ENCODE assay signal across 15 mouse cellular contexts in the genomic region with DNA sequence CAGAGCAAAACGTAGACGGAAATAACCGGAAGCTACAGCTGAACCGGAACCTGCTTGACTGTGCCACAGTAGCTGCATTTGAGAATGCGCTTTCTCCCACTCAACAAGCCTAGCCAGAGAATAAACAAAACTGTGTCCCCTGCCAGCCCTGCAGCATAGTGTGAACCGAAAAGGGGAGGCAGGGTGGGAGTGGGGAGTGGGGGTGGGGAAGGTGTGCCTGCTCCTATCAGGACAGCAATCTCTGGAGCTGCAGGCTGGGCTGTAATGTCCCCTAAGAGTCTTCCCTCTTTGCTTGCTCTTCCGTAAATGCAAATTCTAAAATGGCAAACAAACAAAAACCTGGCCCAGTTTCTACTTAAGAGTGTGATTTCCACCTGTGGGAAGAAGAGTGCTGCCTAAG.
DNase-seq lines count a peak whose midpoint lies in the region; ATAC-seq lines count a peak whose summit lies in the region.
"Had no signal": no experiment of that assay in that cellular context is flagged by ENCODE, and none has a peak within 500 bp of the region (broad histone marks: within the 10 kb centered on the region; RNA-seq: fewer than 3 reads in every experiment).

No protein-coding gene starts in this region.

- ATAC-seq in CD4-positive, CD25-positive, alpha-beta regulatory T cell, adult 4 months, result no peak
- peak; percentile 60 for ATAC-seq in liver, embryonic 11.5 days (replicated peaks; ENCODE audit: low FRiP score)
- ATAC-seq in stomach, embryonic 16.5 days (ENCODE audit: insufficient read depth, low FRiP score), result peak; percentile 28; the same call in 1 of the 2 replicates

- 39% methylated on average over 7 of the region's 7 CpGs for WGBS in liver, embryonic 11.5 days
- WGBS in stomach, embryonic 16.5 days, result 20% methylated on average over 7 of the region's 7 CpGs

- no peaks in the 10 kb centered on the region for H3K27me3 ChIP-seq in liver, embryonic 11.5 days (replicated peaks; ENCODE audit: control insufficient read depth, insufficient read depth, low read length)
- no peaks in the 10 kb centered on the region for H3K27me3 ChIP-seq in stomach, embryonic 16.5 days (ENCODE audit: control insufficient read depth, insufficient read depth, low read length)
- H3K27me3 ChIP-seq: hindbrain, embryonic 15.5 days; neural tube, embryonic 15.5 days had no signal

- no peaks in the 10 kb centered on the region for H3K9me3 ChIP-seq in liver, embryonic 11.5 days (ENCODE audit: control insufficient read depth, low read length)
- H3K9me3 ChIP-seq in stomach, embryonic 16.5 days (replicated peaks; ENCODE audit: control insufficient read depth, low read length), result no peaks in the 10 kb centered on the region
- H3K9me3 ChIP-seq: hindbrain, embryonic 15.5 days; limb, embryonic 10.5 days; neural tube, embryonic 15.5 days had no signal

- peak overlapping the region; percentile 2; the same call in 1 of the 2 replicates for H3K4me2 ChIP-seq in liver, embryonic 11.5 days
- peak overlapping the region; percentile 21; the same call in 1 of the 2 replicates for H3K4me2 ChIP-seq in stomach, embryonic 16.5 days (ENCODE audit: low read depth, low read length)
- H3K4me2 ChIP-seq: hindbrain, embryonic 15.5 days; neural tube, embryonic 15.5 days had no signal

- H3K27ac ChIP-seq in liver, embryonic 11.5 days (ENCODE audit: low read depth, low read length), result peak overlapping the region; percentile 8; the same call in 1 of the 2 replicates
- no peak overlapping the region; the same call in 1 of the 2 replicates for H3K27ac ChIP-seq in stomach, embryonic 16.5 days (ENCODE audit: low read length)
- H3K27ac ChIP-seq: hindbrain, embryonic 15.5 days; limb, embryonic 10.5 days; neural tube, embryonic 15.5 days had no signal

- no peak overlapping the region for H3K4me3 ChIP-seq in liver, embryonic 11.5 days (ENCODE audit: low read depth, low read length)
- H3K4me3 ChIP-seq in stomach, embryonic 16.5 days (replicated peaks; ENCODE audit: low read length), result no peak overlapping the region
- H3K4me3 ChIP-seq: hindbrain, embryonic 15.5 days; limb, embryonic 10.5 days; neural tube, embryonic 15.5 days had no signal

- peak; percentile 19 for DNase-seq in CD4-positive, CD25-positive, alpha-beta regulatory T cell, adult 2 months (ENCODE audit: low read depth, low spot score)
- no peak for DNase-seq in liver, embryonic 11.5 days (ENCODE audit: low spot score)
- DNase-seq in liver, result no peak
- peak; percentile 5 for DNase-seq in thymus, postnatal 14 days
- DNase-seq in thymus, postnatal 36 days, result no peak
- DNase-seq in testis, postnatal 10 days (ENCODE audit: low spot score), result no peak
- DNase-seq: adrenal gland, adult 2 months; cerebellum, postnatal 10 days; heart, postnatal 10 days; right cerebral cortex, adult 18-20 months had no signal

- H3K36me3 ChIP-seq in liver, embryonic 11.5 days (ENCODE audit: control insufficient read depth, insufficient read depth, low read length), result no peaks in the 10 kb centered on the region
- no peaks in the 10 kb centered on the region for H3K36me3 ChIP-seq in stomach, embryonic 16.5 days (ENCODE audit: control insufficient read depth, insufficient read depth, low read length)
- H3K36me3 ChIP-seq: hindbrain, embryonic 15.5 days; limb, embryonic 10.5 days; neural tube, embryonic 15.5 days had no signal

- no peaks in the 10 kb centered on the region for H3K4me1 ChIP-seq in liver, embryonic 11.5 days (replicated peaks; ENCODE audit: control insufficient read depth, insufficient read depth, low read length)
- H3K4me1 ChIP-seq in stomach, embryonic 16.5 days (ENCODE audit: control insufficient read depth, insufficient read depth, low read length), result peaks cover 17% of the 10 kb centered on the region
- H3K4me1 ChIP-seq: neural tube, embryonic 15.5 days had no signal

- H3K9ac ChIP-seq in liver, embryonic 11.5 days (ENCODE audit: low read depth, low read length), result no peak overlapping the region
- no peak overlapping the region for H3K9ac ChIP-seq in stomach, embryonic 16.5 days (ENCODE audit: low read length)
- H3K9ac ChIP-seq: hindbrain, embryonic 15.5 days; neural tube, embryonic 15.5 days had no signal

Comparison
In these comparisons a context has a peak if more than half of its experiments do, and no peak if none do; other contexts are left out.
1. DNase-seq: peak in CD4-positive, CD25-positive, alpha-beta regulatory T cell, adult 2 months (single experiment) and thymus, postnatal 14 days (single experiment); none in liver, embryonic 11.5 days (single experiment), liver (single experiment), thymus, postnatal 36 days (0 of 2) and testis, postnatal 10 days (single experiment).